Mouse (Mus musculus) kidney, adult 9 months (tissue): ENCODE measurements around the gene Sucla2.

ENCODE experiments used
- DNase-seq: peaks from one replicate; pipeline ENCODE4 v3.0.0; 2022

Gene Sucla2

DNA sequence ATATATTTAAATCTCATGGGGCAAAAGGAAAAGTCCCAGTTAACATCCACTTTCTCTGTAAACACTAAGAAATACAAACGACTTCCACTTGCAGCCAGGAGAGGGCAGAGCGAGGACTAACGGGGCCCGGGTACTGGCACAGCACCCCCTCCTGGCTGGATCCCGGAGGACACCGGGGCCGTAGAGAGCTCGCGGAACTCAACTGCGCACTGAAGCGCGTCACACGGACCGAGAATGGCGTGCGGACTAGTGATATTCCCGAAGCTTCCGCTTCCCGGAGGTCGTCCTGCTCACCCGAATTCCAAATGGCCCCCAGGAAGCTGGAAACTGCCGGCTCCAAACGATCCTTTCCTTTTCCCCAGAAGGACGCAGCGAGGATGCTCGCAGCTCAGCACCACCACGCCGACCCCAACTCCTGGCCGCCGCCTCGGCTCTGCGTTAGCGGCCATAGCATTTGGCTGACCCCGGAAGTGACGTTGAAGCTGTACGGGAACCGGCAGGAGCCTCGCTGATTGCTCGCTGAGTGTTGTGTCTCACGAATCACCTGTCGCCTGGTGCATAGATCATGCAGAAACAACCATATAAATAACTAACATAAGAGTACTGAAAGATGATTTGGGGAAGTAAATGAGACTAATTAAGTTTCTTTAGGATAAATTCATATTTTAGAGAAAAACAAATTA lies at the start of gene Sucla2:
Sucla2 (plus strand) TSS at position 554 of the 683 bp plus-strand sequence.
- DNase-seq, result peak; percentile 96

DNA sequence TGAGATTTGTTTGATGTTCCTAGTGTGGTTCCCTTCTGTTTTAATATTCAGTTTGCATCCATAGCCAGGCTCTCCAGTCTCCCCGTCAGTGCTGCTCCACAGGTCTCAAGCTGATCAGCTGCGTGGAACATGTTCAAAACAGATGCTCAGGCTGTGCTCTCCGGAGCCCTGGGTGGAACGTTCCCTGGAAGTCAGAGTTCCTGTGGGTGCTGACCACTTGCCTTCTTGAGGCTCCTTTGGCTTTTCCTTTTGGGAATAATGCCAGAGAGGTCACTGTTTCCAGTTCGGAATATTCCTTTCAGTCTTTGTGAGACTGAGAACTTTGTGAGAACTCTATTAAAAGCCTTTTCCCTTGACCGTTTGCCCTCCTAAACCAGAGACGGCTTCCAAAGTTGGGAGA lies 49.6 kb upstream of the Sucla2 start:
- DNase-seq, result peak; percentile 64

DNA sequence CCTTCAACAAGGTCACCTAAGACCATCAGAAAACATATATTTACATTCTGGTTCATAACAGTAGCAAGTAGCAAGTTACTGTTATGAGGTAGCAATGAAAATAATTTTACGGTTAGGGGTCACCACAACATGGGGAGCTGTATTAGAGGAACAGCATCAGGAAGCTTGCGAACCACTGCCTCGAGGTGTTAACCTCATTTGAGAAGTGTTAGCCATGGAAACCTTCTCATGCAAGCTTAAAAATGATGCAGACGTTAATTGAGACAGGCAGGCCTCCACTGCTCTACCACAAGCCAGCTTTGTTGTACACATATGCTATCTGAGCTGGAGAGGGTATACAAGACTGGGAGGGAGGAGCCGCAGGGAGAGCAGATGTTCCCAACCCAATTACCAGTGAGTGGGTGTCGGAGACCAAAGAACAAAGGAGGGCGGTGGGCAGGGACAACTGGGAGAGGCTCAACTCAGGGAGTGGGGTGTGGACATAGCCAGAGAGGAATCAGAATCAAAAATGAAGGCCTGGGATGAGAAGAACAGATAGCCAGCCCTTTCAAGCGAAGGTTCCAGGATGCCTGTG lies 48.7 kb upstream of the Sucla2 start:
- DNase-seq, result no peak

DNA sequence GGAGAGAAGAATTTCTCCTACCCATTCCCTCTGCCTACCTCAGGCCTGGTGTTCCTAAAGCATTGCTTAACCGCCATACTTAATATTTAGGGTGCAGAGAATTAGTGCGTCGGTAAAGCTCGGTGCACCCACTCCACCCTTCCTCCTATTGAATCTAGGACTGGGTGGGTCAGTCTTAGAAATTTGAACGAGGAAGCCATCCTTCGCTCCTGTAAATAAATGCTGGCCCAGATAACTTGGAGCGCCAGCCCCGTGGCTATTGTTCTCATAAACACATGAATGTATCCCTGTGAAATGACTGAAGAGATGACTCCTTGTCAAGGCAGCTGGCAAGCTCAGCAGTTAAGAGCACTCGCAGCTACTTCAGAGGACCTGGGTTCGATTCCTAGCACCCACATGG lies 48.0 kb upstream of the Sucla2 start:
- no peak for DNase-seq

DNA sequence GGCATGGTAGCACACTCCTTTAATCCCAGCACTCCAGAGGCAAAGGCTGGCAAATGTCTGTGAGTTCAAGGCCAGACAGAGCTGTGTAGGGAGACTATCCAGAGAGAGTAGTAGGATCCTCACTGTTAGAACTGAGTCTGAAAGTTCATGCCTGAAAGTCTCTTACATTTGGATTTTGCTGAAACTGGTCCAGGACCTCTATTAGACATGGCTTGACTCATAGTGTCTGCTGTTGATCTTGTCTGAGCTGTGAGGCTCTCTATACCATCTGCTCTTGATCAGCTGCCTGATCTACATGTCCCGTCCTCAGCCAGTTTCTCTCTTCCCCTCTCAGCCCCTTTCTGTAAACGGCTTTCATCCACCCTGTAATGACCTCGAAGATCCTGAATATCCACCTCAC lies 46.8 kb upstream of the Sucla2 start:
- DNase-seq, result no peak

DNA sequence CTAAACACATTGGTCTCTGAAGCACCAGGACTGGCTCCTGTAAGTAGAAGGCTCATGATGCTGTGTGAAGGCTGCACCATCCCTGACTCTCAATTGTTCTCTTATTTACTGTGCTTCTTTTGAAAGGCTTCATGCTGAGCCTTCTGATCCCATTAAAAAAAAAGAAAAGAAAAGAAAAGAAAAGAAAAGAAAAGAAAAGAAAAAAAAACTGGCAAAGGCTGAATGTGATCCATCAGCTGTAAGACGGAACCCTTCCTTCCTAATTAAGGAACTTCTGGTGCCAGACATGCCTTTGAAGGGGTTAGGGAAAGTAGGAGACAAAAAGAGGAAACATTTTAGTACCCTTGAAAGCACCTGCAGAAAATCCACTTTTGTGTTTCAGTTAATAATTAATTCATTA lies 45.3 kb upstream of the Sucla2 start:
- DNase-seq, result no peak

DNA sequence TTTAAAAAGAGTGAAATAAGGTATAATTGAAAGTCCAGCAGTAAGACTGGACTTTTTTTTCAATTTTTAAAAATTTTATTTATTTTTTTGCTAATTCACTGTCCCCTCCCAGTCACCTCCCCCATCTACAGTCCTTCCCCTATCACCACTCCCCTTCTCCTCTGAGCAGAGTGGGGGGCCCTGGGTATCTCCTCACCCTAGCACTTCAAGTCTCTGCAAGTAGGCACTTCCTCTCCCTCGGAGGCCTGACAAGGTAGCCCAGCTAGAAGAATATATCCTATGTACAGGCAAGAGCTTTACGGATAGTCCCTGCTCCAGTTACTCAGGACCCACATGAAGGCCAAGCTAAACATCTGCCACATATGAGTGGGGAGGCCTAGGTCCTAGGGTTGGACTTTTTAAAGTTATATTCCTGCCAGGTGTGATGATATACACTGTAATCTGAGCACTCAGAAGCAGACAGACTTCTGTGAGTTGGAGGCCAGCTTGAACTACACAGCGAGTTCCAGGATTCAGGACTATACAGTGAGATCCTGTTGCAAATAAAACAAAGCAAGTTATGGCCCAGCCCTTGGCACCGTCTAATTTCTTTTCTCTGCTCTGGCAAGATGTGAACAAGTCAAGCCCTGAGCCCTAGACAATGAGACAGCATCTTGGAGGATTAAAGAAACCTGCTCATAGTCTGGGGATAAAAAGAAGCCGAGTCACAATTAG lies 41.4 kb upstream of the Sucla2 start:
- no peak for DNase-seq

DNA sequence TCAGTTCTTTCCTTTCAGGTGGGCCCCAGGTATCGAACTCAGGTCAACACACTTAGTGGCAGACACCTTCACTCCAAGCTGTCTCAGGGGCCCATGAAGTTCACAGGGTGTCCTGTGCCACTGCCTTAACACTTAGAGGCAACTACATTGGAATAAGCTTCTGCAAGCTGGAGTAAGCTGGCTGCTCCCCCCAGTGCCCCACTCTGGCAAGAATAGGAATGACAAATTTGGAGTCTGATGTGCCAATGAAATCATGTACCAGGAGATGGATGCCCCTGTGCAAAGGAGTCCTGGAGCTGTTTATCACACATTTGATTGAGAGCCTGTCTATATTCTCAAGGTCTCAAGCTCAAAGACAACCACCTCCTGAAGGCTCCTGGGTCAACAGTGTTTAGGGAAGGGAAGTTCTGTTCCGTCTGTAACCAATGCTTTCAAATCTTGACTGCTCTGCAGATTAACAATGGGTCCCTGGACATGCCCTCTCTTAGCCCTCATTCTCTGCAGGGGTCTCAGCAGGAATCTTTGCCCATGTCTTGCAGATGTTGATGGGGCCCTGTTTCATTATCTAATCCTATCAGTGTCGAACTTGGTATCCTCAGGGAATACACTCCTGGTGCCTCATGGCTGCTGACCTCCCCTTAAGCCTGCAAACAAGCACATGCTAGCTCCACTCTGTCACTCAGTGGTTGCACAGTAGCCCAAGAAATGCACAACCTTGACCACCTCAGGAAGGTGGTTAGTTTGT lies 40.6 kb upstream of the Sucla2 start:
- no peak for DNase-seq

DNA sequence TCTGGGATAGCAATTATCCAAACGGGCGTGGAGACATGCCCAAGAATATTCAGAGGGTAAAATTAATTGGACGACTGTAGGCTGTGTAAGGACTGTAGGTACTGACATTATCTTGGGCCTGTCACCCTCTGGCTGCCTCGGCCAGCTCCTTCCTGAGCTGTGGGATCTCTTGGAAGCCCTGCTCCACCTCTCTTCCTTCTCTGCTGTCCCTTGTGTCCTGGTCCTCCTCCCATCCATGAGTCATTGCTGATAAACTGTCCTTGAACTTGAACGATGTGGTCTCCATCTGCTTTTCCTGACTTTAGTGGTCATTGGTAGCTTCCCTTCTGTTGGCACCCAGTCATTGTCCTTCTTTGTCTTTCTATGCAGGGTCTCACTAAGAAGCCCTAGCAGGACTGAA lies 38.5 kb upstream of the Sucla2 start:
- no peak for DNase-seq

DNA sequence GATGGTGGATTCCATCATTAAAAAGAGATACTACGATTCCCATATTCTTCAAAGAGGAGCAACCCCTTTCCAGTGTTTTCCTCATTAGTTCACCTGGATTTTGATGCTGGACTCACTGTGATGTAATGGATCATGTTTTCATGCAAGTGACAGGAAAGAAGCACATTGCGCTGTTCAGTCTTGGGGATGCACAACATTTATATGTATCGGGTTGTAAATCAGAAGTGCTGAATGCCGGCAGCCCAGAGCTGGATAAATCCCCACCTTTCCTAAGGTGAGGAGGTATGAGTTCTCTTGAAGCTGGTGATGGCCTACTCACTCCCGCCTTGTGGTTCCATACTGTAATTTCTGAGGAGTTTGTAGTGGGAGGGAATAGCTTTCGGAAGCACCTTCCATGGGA lies 31.8 kb upstream of the Sucla2 start:
- no peak for DNase-seq

DNA sequence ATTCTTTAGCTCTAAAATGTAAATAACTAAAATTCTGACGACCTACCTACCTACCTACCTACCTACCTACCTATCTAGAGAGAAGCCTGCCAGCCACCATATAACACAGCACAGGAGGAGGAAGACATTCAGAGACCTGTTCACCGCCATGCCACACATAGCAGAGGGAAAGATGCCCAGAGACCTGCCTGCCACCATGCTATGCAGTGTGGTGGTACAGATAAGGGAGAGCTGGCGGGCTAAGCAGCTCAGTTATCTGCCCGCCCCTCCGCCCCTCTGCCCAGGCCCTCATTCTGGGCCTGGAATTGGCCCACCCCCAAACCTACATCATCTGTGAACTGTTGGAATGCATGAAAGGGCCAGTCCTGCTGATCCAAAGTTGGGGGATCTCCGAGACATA lies 31.0 kb upstream of the Sucla2 start:
- DNase-seq, result no peak

DNA sequence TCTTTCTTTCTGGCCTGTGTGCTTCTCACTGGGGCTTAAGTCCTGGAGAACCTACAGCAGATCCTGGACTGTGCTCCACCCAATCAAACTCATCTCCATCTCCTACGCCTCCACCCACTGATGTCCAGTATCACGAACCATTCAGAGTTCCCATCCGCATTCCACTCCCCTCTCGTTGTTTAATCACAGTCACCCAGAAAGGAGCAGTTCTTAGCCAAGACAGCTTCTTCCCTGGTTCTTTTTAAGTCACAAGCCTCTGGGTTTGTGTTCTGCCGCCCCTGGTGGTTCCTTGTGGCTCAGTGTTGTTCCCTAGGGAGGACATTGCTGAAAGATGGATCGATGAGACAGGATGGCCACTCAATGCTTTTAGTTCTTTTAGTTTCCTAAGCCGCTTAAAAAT lies 29.4 kb upstream of the Sucla2 start:
- no peak for DNase-seq

DNA sequence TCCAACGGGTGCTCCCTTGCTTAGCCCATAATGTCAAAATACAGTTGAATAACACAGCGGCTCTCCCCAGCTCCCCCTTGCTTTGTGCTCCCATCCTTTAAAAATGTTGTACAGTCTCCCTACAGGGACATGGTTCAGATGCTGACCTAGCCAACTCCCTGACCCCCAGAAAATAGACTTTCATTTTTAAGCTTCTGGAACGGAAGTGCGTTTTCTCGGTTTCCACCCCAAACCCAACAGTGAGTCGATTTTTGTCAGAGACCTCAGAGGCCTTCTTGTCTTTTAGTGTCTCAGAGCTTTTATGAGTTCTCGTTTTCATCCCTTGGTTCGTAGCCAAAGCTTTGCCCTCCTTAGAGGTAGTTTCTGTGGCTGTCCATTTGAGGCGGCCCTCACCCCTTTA lies 23.8 kb upstream of the Sucla2 start:
- no peak for DNase-seq

DNA sequence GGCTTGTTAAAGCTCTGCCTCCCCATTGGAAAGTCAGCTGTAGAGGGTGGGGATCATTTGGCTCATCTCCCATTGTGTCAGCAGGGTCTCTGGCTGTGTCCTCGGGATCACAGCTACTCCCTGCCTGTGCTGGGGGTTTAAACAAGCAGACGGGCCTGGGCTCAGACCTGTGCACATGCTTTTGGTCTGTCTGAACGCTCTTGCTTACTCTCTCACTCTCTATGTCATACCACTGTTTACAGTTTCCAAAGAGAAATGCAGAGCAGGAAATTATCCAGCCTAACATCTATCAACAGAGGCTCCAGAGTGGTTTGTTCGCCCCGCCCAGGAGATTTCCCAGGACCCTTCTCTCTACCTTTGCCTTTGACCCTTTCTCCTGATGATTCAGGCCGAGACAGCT lies 23.4 kb upstream of the Sucla2 start:
- no peak for DNase-seq

DNA sequence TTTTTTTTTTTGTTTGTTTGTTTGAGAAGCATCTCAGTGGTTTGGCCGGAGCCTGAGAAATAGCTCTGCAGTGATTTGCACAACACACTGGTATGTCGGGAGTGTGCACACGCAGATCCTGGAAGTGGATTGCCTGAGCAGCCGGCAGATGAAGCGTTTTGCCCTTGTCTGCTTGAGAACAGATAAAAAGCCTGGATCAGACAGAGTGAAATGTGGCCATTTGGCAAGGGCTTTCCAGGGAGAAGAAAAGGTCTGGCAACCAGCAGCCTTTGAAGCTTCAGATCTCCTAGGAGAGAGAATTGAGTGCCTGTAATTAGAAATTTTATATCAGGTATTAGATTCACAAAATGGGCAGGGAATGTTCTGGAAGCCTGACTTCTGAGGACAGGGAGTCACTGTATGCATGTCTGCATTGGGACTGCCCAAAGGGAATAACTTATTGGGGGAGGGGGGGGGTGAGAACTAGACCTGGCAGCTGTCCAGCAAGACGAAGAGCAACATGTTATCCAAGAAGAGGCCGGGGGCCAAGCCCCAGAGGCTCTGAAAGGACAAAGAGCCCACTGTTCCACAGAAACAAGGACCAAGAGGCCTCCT lies 22.4 kb upstream of the Sucla2 start:
- DNase-seq, result no peak

DNA sequence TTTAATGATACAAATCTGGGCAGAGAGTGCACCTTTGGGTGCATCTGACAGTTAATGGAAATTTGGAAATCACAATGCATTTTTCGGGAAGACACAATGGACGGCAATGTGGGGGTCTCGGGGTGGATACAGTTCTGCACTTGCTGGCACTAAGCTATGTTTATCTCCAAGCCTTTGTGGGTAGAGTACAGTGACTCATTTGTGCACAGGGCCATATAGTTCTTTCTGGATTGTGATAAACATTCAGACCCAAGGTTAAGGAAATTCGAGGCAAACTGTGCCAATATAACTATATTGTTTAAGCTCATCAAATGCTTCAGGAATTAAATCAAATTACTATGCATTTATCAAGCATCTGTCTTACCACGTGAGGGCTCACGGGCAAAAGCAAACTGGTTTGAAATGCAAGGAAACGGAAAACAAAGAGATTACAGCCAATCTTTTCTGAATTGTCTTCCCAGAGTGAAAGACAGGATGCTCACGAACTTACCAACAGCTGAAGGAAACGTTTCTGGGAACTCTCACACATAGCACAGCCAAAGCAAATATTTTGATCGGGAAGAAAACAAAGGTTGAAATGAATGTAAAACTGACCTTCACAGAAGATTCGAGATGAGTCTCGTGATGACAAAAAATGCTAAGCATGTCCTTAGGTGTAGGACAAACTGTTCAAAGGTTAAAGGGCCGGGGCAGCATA lies 21.7 kb upstream of the Sucla2 start:
- no peak for DNase-seq

DNA sequence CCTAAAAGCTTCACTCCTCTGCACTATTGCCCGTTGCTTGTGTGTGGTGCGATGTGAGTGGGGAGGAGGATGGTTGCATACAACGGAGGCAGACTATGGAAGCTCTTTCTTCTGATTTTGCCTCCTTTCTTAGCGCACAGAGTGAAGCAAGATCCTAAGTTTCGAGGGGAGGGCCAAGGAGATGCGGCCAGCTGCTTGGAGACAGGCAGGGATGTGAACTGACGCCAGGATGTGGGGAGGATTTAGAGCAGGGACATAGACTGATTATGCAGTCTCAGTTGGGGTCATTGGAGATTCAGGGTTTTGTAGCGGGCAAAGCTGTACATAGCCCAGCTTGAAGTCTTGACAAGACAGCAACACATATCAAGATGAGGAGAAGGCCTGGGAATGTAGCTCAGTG lies 18.8 kb upstream of the Sucla2 start:
- no peak for DNase-seq

DNA sequence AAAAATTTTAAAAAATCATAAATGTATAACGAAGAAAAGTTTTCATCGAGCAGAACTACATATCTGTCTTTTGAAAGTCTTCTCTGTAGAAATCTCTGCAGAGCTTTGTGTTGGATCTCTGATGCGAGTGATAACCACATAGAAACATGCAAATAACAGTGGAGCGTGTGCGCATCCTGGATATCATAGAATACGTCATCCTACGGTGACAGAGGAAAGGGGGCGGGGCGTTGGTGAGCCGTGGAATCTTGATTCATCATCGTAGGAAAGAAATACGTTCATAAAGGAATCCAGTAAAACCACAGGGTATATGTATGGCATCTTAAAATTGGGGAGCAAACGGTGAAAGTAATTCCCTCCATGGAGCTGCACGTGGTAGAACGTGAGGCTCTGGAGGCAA lies 17.9 kb upstream of the Sucla2 start:
- DNase-seq, result no peak

DNA sequence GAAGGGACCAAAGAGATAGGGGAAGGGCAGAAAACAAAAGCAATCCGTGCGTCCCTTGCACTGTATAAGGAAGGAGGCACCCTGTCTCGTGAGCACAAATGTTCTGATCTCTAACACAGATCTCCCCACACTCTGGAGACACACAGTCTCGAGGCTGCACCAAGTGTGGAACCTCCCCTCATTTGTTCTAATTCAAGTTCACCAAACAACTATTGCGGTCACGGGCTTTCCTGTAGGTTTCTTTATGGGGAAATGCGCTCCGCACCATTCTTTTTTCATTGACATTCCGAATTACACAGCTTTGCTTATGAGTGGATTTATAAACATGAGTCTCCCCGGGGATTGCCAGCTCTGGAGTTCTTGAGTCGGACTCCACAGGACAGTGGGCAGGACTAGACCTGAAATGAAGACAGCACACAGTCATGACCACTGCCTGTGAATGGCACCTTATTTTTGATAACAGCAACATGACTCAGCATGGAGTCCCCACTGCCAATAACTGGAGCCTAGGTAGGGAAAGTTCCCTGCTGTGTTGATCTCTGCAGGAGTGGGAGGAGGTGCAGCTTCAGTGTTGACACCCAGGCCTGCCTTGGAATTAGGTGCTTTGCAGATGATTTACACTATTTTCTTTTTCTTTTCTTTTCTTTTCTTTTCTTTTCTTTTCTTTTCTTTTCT lies 17.3 kb upstream of the Sucla2 start:
- DNase-seq, result peak; percentile 33

DNA sequence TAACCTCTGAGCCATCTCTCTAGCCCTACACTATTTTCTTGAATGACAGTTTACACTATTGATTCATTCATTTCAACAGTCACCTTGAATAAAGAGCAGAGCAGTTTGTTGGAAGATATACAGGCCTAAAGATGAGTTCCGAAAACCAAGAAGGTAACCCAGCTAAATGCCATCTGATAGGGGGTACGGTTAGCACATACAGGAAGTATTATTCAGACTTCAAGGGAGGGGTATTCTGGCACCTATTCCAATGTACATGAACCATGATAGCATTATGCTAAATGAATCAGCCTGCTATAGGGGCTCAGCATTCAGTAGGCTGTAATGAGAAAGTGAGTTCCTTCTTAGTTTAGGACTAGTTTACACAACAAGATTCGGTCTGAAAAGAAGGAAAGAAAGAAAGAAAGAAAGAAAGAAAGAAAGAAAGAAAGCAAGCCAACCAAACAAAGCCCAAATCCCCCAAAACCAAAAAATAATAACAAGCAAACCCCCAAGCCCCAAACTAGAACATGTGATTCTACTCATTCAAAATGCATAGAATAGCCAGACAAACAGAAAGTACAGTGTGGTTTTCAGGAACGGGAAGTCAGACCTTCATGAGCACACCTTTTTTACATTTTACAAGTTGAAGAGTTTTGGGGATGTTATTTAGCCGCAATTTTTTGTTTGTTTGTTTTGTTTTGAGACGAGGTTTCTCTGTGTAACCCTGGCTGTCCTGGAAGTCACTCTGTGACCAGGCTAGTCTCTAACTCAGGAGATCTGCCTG lies 16.3 kb upstream of the Sucla2 start:
- no peak for DNase-seq

DNA sequence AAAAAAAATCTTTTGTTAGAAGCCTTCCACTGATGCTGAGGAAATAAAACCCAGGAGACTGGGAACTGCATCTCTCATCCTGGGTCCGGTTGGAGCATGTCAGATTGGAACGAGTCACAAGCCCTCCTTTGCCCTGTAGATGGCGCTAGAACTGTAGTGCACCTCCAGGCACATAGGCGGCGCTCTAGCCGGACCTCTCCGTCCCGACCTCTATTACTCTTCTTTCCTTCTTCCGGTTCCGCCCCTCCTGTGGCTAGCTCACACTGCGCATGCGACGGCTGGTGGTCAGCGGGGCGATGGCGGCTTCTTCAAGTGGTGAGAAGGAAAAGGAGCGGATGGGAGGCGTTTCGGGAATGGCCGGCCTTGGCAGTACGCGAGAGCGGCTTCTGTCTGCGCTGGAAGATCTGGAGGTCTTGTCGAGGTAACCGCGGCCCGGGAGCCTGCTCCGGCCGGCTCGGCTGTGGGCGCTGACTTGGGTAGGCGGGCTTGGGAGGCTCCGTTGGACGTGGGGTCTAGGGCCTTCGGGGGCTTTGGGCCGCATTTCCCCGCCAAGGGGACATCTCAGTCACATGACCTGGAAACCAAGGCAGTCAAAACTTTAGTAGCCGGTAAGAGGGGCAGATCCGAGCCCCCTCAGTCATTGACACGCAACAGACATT lies 15.2 kb upstream of the Sucla2 start, which contains the start of gene Med4:
Med4 (plus strand) TSS at position 261 of the 659 bp plus-strand sequence.
- DNase-seq, result peak; percentile 97
